Mouse (Mus musculus) intestine, embryonic 15.5 days (tissue): ENCODE data around the gene Hjurp. TPM values are rescaled to one million over a fixed set of nuclear protein-coding genes. Genes with fewer than 3 reads are reported as not detected.

Source experiments
- ATAC-seq: fragments of 200-750 bp; cut with Nextera tagmentation; 2 replicates; pipeline ENCODE4 v1.8.0; 2017; ENCODE audit warnings: moderate TSS enrichment, moderate library complexity
- H3K27ac ChIP-seq: fragments of 300-500 bp; sonication (generic); 2 replicates; pipeline ENCODE4 v1.5.1; 2015; ENCODE audit warnings: mild to moderate bottlenecking, inconsistent platforms
- H3K27me3 ChIP-seq: fragments of 300-500 bp; sonication (generic); replicated peaks from 2 replicates; pipeline ENCODE4 v1.6.1; 2015; ENCODE audit warnings: inconsistent platforms
- H3K36me3 ChIP-seq: fragments of 300-500 bp; sonication (generic); 2 replicates; pipeline ENCODE4 v1.6.1; 2015; ENCODE audit warnings: inconsistent platforms
- H3K4me1 ChIP-seq: fragments of 300-500 bp; sonication (generic); replicated peaks from 2 replicates; pipeline ENCODE4 v1.6.1; 2015; ENCODE audit warnings: inconsistent platforms
- H3K4me2 ChIP-seq: fragments of 300-500 bp; sonication (generic); replicated peaks from 2 replicates; pipeline ENCODE4 v1.6.1; 2015; ENCODE audit warnings: mild to moderate bottlenecking, inconsistent platforms
- H3K4me3 ChIP-seq: fragments of 300-500 bp; sonication (generic); replicated peaks from 2 replicates; pipeline ENCODE4 v1.5.1; 2015; ENCODE audit warnings: inconsistent platforms
- H3K9ac ChIP-seq: fragments of 300-500 bp; sonication (generic); 2 replicates; pipeline ENCODE4 v1.6.1; 2015; ENCODE audit warnings: inconsistent platforms
- H3K9me3 ChIP-seq: fragments of 300-500 bp; sonication (generic); 2 replicates; pipeline ENCODE4 v1.6.1; 2016; ENCODE audit warnings: inconsistent platforms
- WGBS: fragments of 180-500 bp; shearing (Covaris S2); methylation state at CpG from one replicate; pipeline ENCODE4 v1.1.7; 2015; 5-methylcytosine and 5-hydroxymethylcytosine counted together
- polyA plus RNA-seq: library from polyadenylated mRNA; unstranded; fragments of >200 nt; fragmentation: Nextera tagmentation; extraction: Ambion mirVana; gene quantifications from 2 replicates; pipeline ENCODE4 v1.2.1, GENCODE M21; 2015

Gene Hjurp
- polyA plus RNA-seq, 1 experiment from 2014 or later: 158 TPM

DNA sequence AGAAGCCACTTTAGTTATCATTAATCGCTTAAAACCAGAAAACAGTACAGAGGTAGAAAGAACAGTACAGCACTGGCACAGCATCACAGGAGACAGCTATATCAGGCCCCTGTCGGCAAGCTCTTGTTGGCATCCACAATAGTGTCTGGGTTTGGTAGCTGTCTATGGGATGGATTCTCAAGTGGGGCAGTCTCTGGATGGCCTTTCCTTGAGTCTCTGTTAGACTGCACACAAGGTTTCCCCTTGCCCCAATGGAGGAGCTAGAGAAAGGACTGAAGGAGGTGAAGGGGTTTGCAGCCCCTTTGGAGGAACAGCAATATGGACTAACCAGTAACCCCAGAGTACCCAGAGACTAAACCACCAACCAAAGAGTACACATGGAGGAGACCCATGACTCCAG is 14.6 kb upstream of the Hjurp start:
- Histone ChIP-seq H3K4me2 (no peak overlapping the region), H3K4me1 (no peaks in the 10 kb centered on the region), H3K27ac (no peak overlapping the region), H3K9me3 (peaks cover 13% of the 10 kb centered on the region; the same call in 1 of the 2 replicates), H3K36me3 (no peaks in the 10 kb centered on the region), H3K27me3 (no peaks in the 10 kb centered on the region), H3K9ac (no peak overlapping the region), H3K4me3 (no peak overlapping the region)
- WGBS: 55% methylated on average over 2 of the region's 2 CpGs
- ATAC-seq: no peak

DNA sequence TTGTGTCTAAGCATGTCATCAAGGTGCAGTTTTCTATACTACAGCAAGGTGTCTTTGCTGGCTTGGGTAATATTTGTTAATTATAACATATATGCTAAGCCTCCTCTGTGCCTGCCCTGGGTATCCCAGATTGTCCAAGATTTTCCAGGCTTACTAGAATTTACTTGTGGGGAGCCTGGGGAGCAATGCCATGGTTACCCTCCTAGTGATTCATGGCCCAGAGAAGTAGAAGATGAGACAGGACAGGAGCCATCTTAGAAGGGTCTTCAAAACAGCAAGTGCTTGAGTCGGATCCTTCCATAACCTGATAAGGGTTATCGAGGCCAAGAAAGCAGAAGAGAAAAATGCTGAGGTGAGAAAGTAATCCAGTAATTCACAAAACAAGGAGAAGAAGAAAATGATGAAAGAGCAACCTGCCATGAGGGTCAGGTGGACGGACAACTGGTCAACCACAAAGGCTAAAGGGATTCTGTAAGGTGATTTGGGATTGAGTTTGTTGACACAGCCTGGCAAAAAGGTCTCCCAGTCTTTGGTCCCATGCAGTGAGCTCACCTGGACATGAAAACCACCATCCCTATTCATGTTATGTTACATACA is 14.1 kb upstream of the Hjurp start:
- no peak overlapping the region for H3K4me3 ChIP-seq

GRCm38 (mm10) chr1:88290511-88290910 is 13.1 kb upstream of the Hjurp start:
- H3K27ac ChIP-seq: no peak overlapping the region
- H3K9ac ChIP-seq: no peak overlapping the region
- H3K9me3 ChIP-seq: 0 out of 2 replicates have a peak, but pooled peaks cover 10% of the 10 kb centered on the region
- no peak overlapping the region for H3K4me2 ChIP-seq
- 61% methylated on average over 1 of the region's 1 CpGs for WGBS
- no peak for ATAC-seq
- H3K36me3 ChIP-seq: no peaks in the 10 kb centered on the region
- H3K4me1 ChIP-seq: no peaks in the 10 kb centered on the region
- no peak overlapping the region for H3K4me3 ChIP-seq
- no peaks in the 10 kb centered on the region for H3K27me3 ChIP-seq

More for the DNA sequence above, 14.1 kb upstream of the Hjurp start:
- Histone ChIP-seq H3K4me2 (no peak overlapping the region), H3K9ac (no peak overlapping the region), H3K9me3 (peaks cover 13% of the 10 kb centered on the region; the same call in 1 of the 2 replicates), H3K4me1 (no peaks in the 10 kb centered on the region), H3K27me3 (no peaks in the 10 kb centered on the region), H3K27ac (no peak overlapping the region), H3K36me3 (no peaks in the 10 kb centered on the region)
- WGBS: 62% methylated on average over 3 of the region's 3 CpGs
- no peak for ATAC-seq

- H3K4me1 ChIP-seq: no peaks in the 10 kb centered on the region
- ATAC-seq: no peak
- H3K27ac ChIP-seq: no peak overlapping the region
- no peak overlapping the region for H3K9ac ChIP-seq
- H3K27me3 ChIP-seq: no peaks in the 10 kb centered on the region
- WGBS: 42% methylated on average over 4 of the region's 4 CpGs
- H3K4me3 ChIP-seq: no peak overlapping the region
- no peaks in the 10 kb centered on the region for H3K36me3 ChIP-seq
- no peak overlapping the region for H3K4me2 ChIP-seq
- H3K9me3 ChIP-seq: 0 out of 2 replicates have a peak, but pooled peaks cover 10% of the 10 kb centered on the region
Observed at GRCm38 (mm10) chr1:88289917-88290316, 12.5 kb upstream of the Hjurp start.

DNA sequence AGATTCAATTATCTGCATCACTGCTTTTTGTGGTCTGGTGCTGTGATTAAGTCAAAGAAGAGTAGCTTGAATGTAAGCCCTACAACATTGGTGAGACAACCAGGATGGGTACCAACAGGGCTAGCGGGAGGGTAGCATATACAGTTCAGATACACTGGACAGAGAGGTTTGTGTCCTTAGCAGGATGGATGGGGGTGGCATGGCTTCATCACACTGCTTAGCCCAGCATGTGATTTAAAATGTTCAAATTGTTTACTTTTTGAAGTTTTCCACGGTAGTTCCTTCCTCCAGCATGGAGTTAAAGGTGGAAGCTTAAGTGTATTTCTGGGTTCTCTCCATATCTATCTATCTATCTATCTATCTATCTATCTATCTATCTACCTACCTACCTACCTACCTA is 11.7 kb upstream of the Hjurp start:
- no peaks in the 10 kb centered on the region for H3K4me1 ChIP-seq
- no peak overlapping the region for H3K4me3 ChIP-seq
- H3K36me3 ChIP-seq: no peaks in the 10 kb centered on the region
- no peak overlapping the region for H3K4me2 ChIP-seq
- H3K27me3 ChIP-seq: no peaks in the 10 kb centered on the region
- 46% methylated on average over 2 of the region's 2 CpGs for WGBS
- H3K27ac ChIP-seq: no peak overlapping the region
- no peak overlapping the region for H3K9ac ChIP-seq
- ATAC-seq: no peak
- 0 out of 2 replicates have a peak, but pooled peaks cover 10% of the 10 kb centered on the region for H3K9me3 ChIP-seq

DNA sequence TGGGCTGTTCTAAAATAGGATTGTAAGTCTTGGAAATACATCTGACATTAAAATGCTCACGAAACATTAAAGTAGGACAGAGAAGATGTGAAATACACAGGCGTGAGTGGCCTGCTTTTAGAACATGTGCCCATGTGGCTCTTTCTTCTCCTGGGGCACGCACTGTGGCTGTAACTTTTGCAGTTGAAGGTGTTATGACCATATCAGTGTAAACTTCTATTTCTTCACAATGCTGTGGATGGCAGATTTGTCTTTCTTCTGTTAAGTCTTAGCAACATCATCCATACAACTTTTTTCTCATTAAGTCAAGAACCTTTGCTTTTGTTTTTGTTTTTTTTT is 11.3 kb upstream of the Hjurp start:
- Histone ChIP-seq H3K9ac (no peak overlapping the region), H3K9me3 (0 out of 2 replicates have a peak, but pooled peaks cover 10% of the 10 kb centered on the region), H3K4me3 (no peak overlapping the region), H3K36me3 (no peaks in the 10 kb centered on the region), H3K27ac (no peak overlapping the region), H3K4me2 (no peak overlapping the region), H3K4me1 (no peaks in the 10 kb centered on the region), H3K27me3 (no peaks in the 10 kb centered on the region)
- no peak for ATAC-seq
- 76% methylated on average over 3 of the region's 3 CpGs for WGBS

DNA sequence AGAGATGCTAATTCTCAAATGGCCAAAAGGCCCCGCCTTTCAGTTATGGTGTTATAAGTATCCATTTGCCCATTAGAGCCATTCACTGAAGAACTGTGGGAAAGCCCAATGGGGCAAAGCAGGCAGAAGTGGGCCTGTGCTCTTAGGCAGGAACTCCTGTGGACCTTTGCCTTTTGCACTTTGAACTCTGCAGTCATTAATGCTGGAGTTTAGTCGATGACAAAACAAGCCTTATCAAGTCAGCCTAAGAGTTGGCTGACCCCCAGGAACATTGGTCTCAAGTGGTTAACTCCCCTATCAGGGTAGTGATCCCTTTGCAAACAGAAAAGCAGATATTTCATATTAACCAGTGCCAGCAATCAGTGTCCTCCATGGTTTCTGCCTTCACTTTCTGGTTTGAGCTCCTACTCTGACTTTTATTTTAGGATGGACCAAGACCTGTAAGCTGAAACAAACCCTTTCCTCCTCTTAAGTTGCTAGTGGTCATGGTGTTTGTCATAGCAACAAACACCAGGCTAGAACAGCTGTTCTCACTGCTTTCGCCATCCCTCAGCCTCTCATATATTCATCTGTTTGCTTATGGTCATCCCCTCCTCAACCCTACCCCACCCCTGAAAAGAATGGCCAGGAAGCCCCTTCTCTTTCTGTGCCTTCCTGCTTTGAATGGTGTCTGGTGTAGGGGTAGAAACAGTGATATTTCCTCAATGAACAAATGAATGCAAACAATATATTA is 10.8 kb upstream of the Hjurp start:
- Histone ChIP-seq H3K9ac (no peak overlapping the region), H3K4me3 (no peak overlapping the region), H3K27ac (no peak overlapping the region), H3K4me1 (no peaks in the 10 kb centered on the region), H3K9me3 (0 out of 2 replicates have a peak, but pooled peaks cover 10% of the 10 kb centered on the region), H3K27me3 (no peaks in the 10 kb centered on the region), H3K36me3 (no peaks in the 10 kb centered on the region), H3K4me2 (no peak overlapping the region)
- ATAC-seq: peak; percentile 79
- 34% methylated on average over 3 of the region's 3 CpGs for WGBS

GRCm38 (mm10) chr1:88287697-88287980 is 10.2 kb upstream of the Hjurp start:
- peak; percentile 40 for ATAC-seq
- H3K36me3 ChIP-seq: no peaks in the 10 kb centered on the region
- no peaks in the 10 kb centered on the region for H3K27me3 ChIP-seq
- WGBS: 32% methylated on average over 5 of the region's 5 CpGs
- no peak overlapping the region for H3K9ac ChIP-seq
- H3K4me2 ChIP-seq: no peak overlapping the region
- 0 out of 2 replicates have a peak, but pooled peaks cover 10% of the 10 kb centered on the region for H3K9me3 ChIP-seq
- H3K4me3 ChIP-seq: no peak overlapping the region
- no peak overlapping the region for H3K27ac ChIP-seq
- no peaks in the 10 kb centered on the region for H3K4me1 ChIP-seq

- WGBS: 75% methylated on average over 13 of the region's 13 CpGs
- ATAC-seq: no peak
- H3K27me3 ChIP-seq: no peaks in the 10 kb centered on the region
- no peak overlapping the region for H3K9ac ChIP-seq
- H3K4me3 ChIP-seq: no peak overlapping the region
- no peaks in the 10 kb centered on the region for H3K36me3 ChIP-seq
- no peak overlapping the region for H3K4me2 ChIP-seq
- no peaks in the 10 kb centered on the region for H3K4me1 ChIP-seq
- H3K9me3 ChIP-seq: 0 out of 2 replicates have a peak, but pooled peaks cover 10% of the 10 kb centered on the region
- no peak overlapping the region for H3K27ac ChIP-seq
Observed at GRCm38 (mm10) chr1:88286887-88287696, 9.7 kb upstream of the Hjurp start.

GRCm38 (mm10) chr1:88286136-88286845 is 8.9 kb upstream of the Hjurp start:
- no peak for ATAC-seq
- Histone ChIP-seq H3K27ac (no peak overlapping the region), H3K36me3 (no peaks in the 10 kb centered on the region), H3K4me1 (no peaks in the 10 kb centered on the region), H3K4me3 (no peak overlapping the region), H3K9ac (no peak overlapping the region), H3K4me2 (no peak overlapping the region), H3K27me3 (no peaks in the 10 kb centered on the region), H3K9me3 (0 out of 2 replicates have a peak, but pooled peaks cover 6% of the 10 kb centered on the region)
- WGBS: 81% methylated on average over 15 of the region's 15 CpGs

DNA sequence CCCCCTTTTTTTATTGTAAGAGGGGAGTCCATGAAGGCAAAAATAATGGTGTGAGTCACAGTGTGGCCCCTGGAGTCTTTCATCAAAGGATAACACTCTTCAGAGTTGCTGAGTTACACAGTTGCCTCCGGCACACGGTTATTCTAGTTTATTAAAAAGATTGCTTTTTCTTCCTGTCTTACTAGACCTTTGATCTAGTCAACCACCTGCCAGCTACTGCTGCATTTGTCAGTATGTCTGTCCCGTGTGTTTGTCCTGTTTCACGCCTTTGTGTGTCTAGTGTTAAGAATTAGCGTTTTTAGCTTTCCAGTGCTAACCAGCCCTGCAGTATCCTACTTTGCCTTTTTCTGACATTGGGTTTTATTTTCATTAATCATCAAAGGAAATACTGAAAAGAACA is 8.2 kb upstream of the Hjurp start:
- H3K4me1 ChIP-seq: no peaks in the 10 kb centered on the region
- H3K4me2 ChIP-seq: no peak overlapping the region
- H3K9me3 ChIP-seq: 0 out of 2 replicates have a peak, but pooled peaks cover 6% of the 10 kb centered on the region
- H3K27ac ChIP-seq: no peak overlapping the region
- H3K27me3 ChIP-seq: no peaks in the 10 kb centered on the region
- no peaks in the 10 kb centered on the region for H3K36me3 ChIP-seq
- H3K9ac ChIP-seq: no peak overlapping the region
- no peak overlapping the region for H3K4me3 ChIP-seq
- ATAC-seq: no peak
- WGBS: 59% methylated on average over 5 of the region's 5 CpGs

- ATAC-seq: no peak
- Histone ChIP-seq H3K27me3 (no peaks in the 10 kb centered on the region), H3K4me1 (no peaks in the 10 kb centered on the region), H3K4me2 (no peak overlapping the region), H3K4me3 (no peak overlapping the region), H3K9ac (no peak overlapping the region), H3K36me3 (no peaks in the 10 kb centered on the region), H3K9me3 (0 out of 2 replicates have a peak, but pooled peaks cover 6% of the 10 kb centered on the region), H3K27ac (no peak overlapping the region)
- WGBS: 63% methylated on average over 7 of the region's 7 CpGs
Observed at GRCm38 (mm10) chr1:88284946-88285320, 7.5 kb upstream of the Hjurp start.
